Mouse (Mus musculus) gastrocnemius, adult 2 months (tissue): ENCODE data around the gene Gm21970. TPM values are rescaled to one million over a fixed set of nuclear protein-coding genes. Genes with fewer than 3 reads are reported as not detected.

Experiments used
- DNase-seq: peaks from one replicate; pipeline ENCODE4 v3.0.0; 2022
- H3K27ac ChIP-seq: fragments of 200-600 bp; 2 replicates; pipeline ENCODE4 v1.8.1; 2022; ENCODE audit warnings: mild to moderate bottlenecking
- H3K4me3 ChIP-seq: fragments of 200-600 bp; 2 replicates; pipeline ENCODE4 v1.8.1; 2022; ENCODE audit warnings: mild to moderate bottlenecking, moderate library complexity
- CTCF ChIP-seq: fragments of 200-600 bp; IDR thresholded peaks from 2 replicates; pipeline ENCODE4 v1.8.1; 2022; ENCODE audit warnings: antibody characterized with exemption, mild to moderate bottlenecking, moderate library complexity
- intact Hi-C: fragments of 180-260 bp; cut with DNase I; formaldehyde crosslinking; loops from one replicate; pipeline ENCODE4 v1.15.1; 2025
- total RNA-seq, 2 experiments: library from RNA; stranded (reverse); gene quantifications; 2 replicates each; pipeline ENCODE4 v1.2.3; 2021

Gm21970 gene
- total RNA-seq, 2 experiments from 2014 or later = 0.45 TPM; not detected in 1

GRCm38 (mm10) chr16:91376701-91377100 is 14.8 kb upstream of the Gm21970 start:
- no peak for DNase-seq
- H3K4me3 ChIP-seq = peak overlapping the region; percentile 17; the same call in 1 of the 2 replicates
- intact Hi-C loops = no loop called here
- peak overlapping the region; percentile 77 for H3K27ac ChIP-seq
- no peak for TF ChIP-seq CTCF

DNA sequence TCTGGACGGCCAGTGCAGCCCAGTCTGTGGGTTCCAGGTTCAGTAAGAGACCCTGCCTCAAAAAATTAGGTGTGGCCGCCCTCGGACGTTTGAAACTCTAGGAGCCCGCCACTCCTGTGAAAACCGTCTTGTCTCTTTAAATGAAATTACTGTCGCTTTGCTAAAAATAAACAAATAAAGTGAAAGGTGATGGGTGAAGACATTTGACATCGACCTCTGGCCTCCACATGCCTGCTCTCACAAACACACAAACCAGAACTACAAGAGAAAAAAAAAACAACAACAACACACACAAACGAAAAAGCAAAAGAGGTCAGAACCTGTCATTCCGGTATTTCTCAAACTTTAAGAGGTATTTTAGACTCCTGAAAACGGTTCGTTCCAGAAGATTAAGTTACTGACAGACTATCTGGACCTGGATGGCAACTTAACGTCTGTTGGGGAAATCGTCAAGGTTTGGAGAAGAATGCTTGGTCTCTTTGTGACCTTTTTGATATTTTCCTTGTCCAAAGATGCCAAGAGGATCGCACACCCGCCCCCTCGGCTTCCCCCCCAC is 13.0 kb upstream of the Gm21970 start:
- no peak for DNase-seq
- Histone ChIP-seq H3K4me3 (peak overlapping the region; percentile 63), H3K27ac (peak overlapping the region; percentile 77)
- intact Hi-C loops = no loop called here
- TF ChIP-seq CTCF = no peak

- DNase-seq = no peak
These were observed 12.5 kb upstream of the Gm21970 start for GRCm38 (mm10) chr16:91378991-91379390.

DNA sequence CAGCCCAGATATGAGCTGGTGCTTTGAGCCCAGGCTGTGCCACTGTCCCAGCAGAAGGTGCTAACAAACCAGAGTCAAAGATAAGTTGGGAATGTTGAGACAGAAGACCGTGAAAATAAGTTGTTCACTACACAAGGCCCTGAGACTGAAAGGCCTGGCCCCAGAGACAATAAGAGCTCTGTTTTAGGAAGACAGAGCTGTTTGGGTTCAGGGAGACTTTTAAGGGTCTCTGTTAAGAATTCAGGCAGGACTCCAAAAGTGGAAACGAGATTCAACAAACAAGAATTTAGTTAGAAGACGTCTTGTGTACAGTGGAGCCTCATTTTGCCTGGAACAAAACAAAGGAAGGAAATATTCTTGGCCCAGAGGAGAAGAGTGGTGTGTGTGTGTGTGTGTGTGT is 12.1 kb upstream of the Gm21970 start:
- intact Hi-C loops = no loop called here
- Histone ChIP-seq H3K4me3 (peak overlapping the region; percentile 63), H3K27ac (peak overlapping the region; percentile 77)
- DNase-seq = no peak
- TF ChIP-seq CTCF = no peak

More at GRCm38 (mm10) chr16:91378991-91379390, 12.5 kb upstream of the Gm21970 start:
- TF ChIP-seq CTCF = no peak
- Histone ChIP-seq H3K27ac (peak overlapping the region; percentile 77), H3K4me3 (peak overlapping the region; percentile 63)
- intact Hi-C loops = no loop called here

DNA sequence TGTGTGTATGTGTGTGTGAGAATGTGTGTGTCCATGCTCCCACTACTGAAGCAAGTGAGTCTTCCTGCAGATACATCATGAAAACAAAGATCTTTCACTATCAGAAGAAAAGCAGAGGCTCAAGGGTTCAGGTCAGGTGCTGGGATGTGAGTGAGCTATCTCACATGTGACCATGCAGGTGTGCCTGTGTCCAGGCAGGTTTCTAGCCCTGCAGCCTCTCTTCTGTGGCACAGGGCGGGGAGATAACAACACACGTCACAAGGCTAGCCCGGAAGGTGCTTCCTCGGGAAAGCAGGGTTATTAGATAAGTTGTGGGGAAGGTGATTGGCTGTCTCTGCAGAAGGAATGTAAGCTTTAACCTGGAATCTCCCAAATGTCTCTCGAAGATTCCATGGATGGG is 11.4 kb upstream of the Gm21970 start:
- Histone ChIP-seq H3K27ac (peak overlapping the region; percentile 38; the same call in 1 of the 2 replicates), H3K4me3 (no peak overlapping the region)
- intact Hi-C loops = no loop called here
- no peak for TF ChIP-seq CTCF
- DNase-seq = no peak

- H3K4me3 ChIP-seq = no peak overlapping the region
- intact Hi-C loops = no loop called here
- TF ChIP-seq CTCF = no peak
- DNase-seq = no peak
- no peak overlapping the region for H3K27ac ChIP-seq
These were observed 9.9 kb upstream of the Gm21970 start for GRCm38 (mm10) chr16:91381606-91382005.

- no peak for DNase-seq
- Histone ChIP-seq H3K4me3 (no peak overlapping the region), H3K27ac (no peak overlapping the region)
- TF ChIP-seq CTCF = no peak
- intact Hi-C loops = no loop called here
These were observed 9.2 kb upstream of the Gm21970 start for GRCm38 (mm10) chr16:91382261-91382790.

- Histone ChIP-seq H3K4me3 (no peak overlapping the region), H3K27ac (no peak overlapping the region)
- intact Hi-C loops = no loop called here
- no peak for DNase-seq
- TF ChIP-seq CTCF = no peak
These were observed 7.3 kb upstream of the Gm21970 start for GRCm38 (mm10) chr16:91384221-91384620.

DNA sequence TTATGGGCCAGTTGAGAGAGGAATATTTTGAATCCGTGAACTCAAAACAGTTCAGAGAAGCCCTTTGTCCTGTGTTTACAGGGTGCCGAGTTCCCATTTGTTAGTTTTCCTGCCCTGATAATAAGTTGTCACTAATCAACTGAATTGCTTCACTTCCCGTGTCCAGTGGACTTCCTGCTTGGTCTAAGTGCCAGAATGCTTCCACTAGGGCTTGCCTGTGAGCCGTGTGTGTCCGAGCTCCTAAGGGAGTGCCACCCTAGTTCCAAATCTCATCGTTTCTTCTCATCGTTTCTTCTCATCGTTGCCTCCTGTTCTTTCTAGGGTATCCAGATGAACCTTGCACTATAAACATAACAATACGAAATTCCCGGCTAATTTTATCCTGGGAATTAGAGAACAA is 5.9 kb upstream of the Gm21970 start:
- Histone ChIP-seq H3K4me3 (peak overlapping the region; percentile 46), H3K27ac (peak overlapping the region; percentile 76)
- no peak for TF ChIP-seq CTCF
- intact Hi-C loops = no loop called here
- peak; percentile 45 for DNase-seq

- intact Hi-C loops = no loop called here
- no peak for TF ChIP-seq CTCF
- DNase-seq = no peak
- H3K4me3 ChIP-seq = no peak overlapping the region
- peak overlapping the region; percentile 28; the same call in 1 of the 2 replicates for H3K27ac ChIP-seq
These were observed 5.0 kb upstream of the Gm21970 start for GRCm38 (mm10) chr16:91386419-91387120.

DNA sequence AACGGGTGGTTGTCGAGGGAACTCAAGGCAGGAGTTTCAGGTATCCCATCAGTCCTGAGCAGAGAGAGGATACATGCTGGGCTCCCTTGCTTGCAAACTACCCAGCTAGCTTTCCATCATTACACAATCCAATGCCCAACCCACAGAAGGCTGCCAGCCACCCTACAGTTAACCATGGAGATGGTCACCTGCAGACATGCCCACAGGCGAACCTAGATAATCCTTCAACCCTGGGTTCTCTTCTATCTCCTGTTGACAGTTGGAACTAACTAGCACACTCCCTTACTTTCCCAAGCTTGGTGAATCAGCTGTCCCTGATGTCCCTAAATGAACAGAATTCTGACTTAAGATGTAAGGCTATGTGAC is 4.4 kb upstream of the Gm21970 start:
- intact Hi-C loops = no loop called here
- no peak overlapping the region for H3K4me3 ChIP-seq
- H3K27ac ChIP-seq = no peak overlapping the region
- TF ChIP-seq CTCF = no peak
- no peak for DNase-seq

DNA sequence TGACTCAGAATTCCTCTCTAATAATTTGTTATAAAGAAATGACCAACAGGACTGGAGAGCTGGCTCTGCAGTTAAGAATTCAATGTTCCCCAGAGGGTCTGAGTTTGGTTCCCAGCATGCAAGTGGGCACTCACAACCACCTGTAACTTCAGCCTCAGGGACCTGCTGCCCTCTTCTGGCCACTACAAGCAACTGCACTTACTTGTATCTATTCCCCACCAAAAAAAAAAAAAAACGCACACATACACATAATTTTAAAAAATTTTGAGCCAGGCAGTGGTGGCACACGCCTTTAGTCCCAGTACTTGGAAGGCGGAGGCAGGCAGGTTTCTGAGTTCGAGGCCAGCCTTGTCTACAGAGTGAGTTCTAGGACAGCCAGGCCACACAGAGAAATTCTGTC is 1.4 kb upstream of the Gm21970 start:
- Histone ChIP-seq H3K4me3 (no peak overlapping the region), H3K27ac (no peak overlapping the region)
- no peak for DNase-seq
- TF ChIP-seq CTCF = peak; percentile 64
- intact Hi-C loops = loop anchor here (1.0 kb wide), 1 partner anchor 32 kb away; no protein-coding TSS in a partner anchor

GRCm38 (mm10) chr16:91394826-91395410 is 3.4 kb downstream of the Gm21970 start:
- Histone ChIP-seq H3K27ac (no peak overlapping the region), H3K4me3 (no peak overlapping the region)
- no peak for TF ChIP-seq CTCF
- intact Hi-C loops = no loop called here
- no peak for DNase-seq
